Mouse (Mus musculus) lung, embryonic 16.5 days (tissue): ENCODE results near the gene Sept5. TPM values are rescaled to one million over a fixed set of nuclear protein-coding genes. Genes with fewer than 3 reads are reported as not detected.

Experiments
- ATAC-seq: fragments of 200-750 bp; cut with Nextera tagmentation; 2 replicates; pipeline ENCODE4 v1.8.0; 2017; ENCODE audit warnings: low read depth, mild to moderate bottlenecking, moderate library complexity
- H3K27ac ChIP-seq: fragments of 300-500 bp; sonication (generic); 2 replicates; pipeline ENCODE4 v1.5.1; 2014; ENCODE audit warnings: mild to moderate bottlenecking, control low read depth, low read length
- H3K27me3 ChIP-seq: fragments of 300-500 bp; sonication (generic); 2 replicates; pipeline ENCODE4 v1.6.1; 2014; ENCODE audit warnings: low read depth, low read length, mixed read lengths; ENCODE audit not compliant: control insufficient read depth, insufficient read depth
- H3K36me3 ChIP-seq: fragments of 300-500 bp; sonication (generic); 2 replicates; pipeline ENCODE4 v1.6.1; 2014; ENCODE audit warnings: low read length; ENCODE audit not compliant: control insufficient read depth, insufficient read depth
- H3K4me1 ChIP-seq: fragments of 300-500 bp; sonication (generic); replicated peaks from 2 replicates; pipeline ENCODE4 v1.6.1; 2014; ENCODE audit warnings: low read length, mixed read lengths; ENCODE audit not compliant: control insufficient read depth, insufficient read depth
- H3K4me2 ChIP-seq: fragments of 300-500 bp; sonication (generic); 2 replicates; pipeline ENCODE4 v1.6.1; 2014; ENCODE audit warnings: low read depth, low read length, control low read depth
- H3K4me3 ChIP-seq: fragments of 300-500 bp; sonication (generic); 2 replicates; pipeline ENCODE4 v1.5.1; 2014; ENCODE audit warnings: mild to moderate bottlenecking, low read length, control low read depth
- H3K9ac ChIP-seq: fragments of 300-500 bp; sonication (generic); 2 replicates; pipeline ENCODE4 v1.6.1; 2014; ENCODE audit warnings: low read length, control low read depth
- H3K9me3 ChIP-seq: fragments of 300-500 bp; sonication (generic); 2 replicates; pipeline ENCODE4 v1.6.1; 2016; ENCODE audit warnings: low read length; ENCODE audit not compliant: control insufficient read depth
- WGBS: fragments of 180-500 bp; shearing (Covaris S2); extraction: QIAGEN DNeasy Blood & Tissue Kit; methylation state at CpG from one replicate; pipeline ENCODE4 v1.1.7; 2014; 5-methylcytosine and 5-hydroxymethylcytosine counted together
- polyA plus RNA-seq: library from polyadenylated mRNA; unstranded; fragments of >200 nt; fragmentation: Nextera tagmentation; extraction: Ambion mirVana; gene quantifications from 2 replicates; pipeline ENCODE4 v1.2.1, GENCODE M21; 2015

Sept5 gene
- polyA plus RNA-seq, 1 experiment from 2014 or later = 21.1 TPM

DNA sequence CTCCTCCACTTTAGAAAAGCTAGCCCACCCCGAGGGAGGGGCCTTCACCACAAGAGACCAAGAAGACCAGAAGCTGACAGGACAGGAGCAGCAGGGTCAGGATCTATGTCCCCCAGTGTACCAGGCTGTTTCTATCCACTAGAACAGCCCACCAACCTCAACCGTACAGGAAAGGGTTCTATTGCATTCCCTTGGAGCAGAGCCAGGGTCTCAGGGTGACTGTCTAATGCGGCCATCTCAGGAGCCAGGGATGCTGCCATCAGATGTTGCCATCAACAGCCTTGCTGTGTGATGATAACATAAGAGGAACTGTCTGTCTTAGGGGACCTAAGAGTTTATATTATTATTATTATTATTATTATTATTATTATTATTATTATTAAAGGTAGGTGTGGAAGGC, 52.7 kb downstream of the Sept5 start:
- Histone ChIP-seq H3K27me3 (peaks cover 26% of the 10 kb centered on the region), H3K36me3 (no peaks in the 10 kb centered on the region), H3K4me2 (no peak overlapping the region), H3K9me3 (no peaks in the 10 kb centered on the region), H3K9ac (no peak overlapping the region), H3K4me3 (no peak overlapping the region), H3K4me1 (peaks cover 12% of the 10 kb centered on the region), H3K27ac (no peak overlapping the region)
- no peak for ATAC-seq
- 31% methylated on average over 3 of the region's 3 CpGs for WGBS

DNA sequence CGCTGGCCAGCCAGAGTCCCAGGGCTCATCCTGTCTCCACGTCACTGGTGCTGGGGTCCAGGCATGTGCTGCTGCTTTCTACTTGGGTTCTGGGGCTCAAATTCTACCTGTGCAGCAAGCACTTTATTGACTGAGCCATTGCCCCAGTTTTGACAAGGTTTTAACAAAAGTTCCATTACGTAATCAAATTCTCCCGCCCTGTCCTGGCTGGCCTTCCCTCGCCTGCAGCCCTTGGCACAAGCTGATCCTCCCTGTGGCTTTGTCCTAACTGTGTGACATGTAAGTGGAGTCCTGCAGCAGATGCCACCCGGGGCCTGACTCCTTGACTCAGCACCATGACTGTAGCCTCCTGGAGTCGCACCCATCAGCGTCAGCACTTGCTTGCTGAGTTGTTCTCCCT, 55.6 kb downstream of the Sept5 start:
- Histone ChIP-seq H3K27ac (no peak overlapping the region), H3K4me3 (no peak overlapping the region)
- no peak for ATAC-seq

More for the DNA sequence above, 55.6 kb downstream of the Sept5 start:
- WGBS = 56% methylated on average over 8 of the region's 8 CpGs
- Histone ChIP-seq H3K9ac (no peak overlapping the region), H3K4me1 (peaks cover 2% of the 10 kb centered on the region; the same call in 1 of the 2 replicates), H3K4me2 (no peak overlapping the region), H3K36me3 (no peaks in the 10 kb centered on the region), H3K27me3 (no peaks in the 10 kb centered on the region), H3K9me3 (0 out of 2 replicates have a peak, but pooled peaks cover 2% of the 10 kb centered on the region)

Other genes with a start within 250 kb of the Sept5 start
- 22.0 and 22.1 TPM in 2 replicates for gene Txnrd2, start 203.6 kb downstream of the Sept5 start, polyA plus RNA-seq
- gene Comt, start 203.1 kb downstream of the Sept5 start, polyA plus RNA-seq = 124 and 125 TPM in 2 replicates
- 14.1 and 14.3 TPM in 2 replicates for gene Gnb1l, start 131.2 kb downstream of the Sept5 start, polyA plus RNA-seq
- 4.0 and 4.5 TPM in 2 replicates for gene Rtl10, start 131.1 kb downstream of the Sept5 start, polyA plus RNA-seq
- gene Tbx1, start 39.3 kb downstream of the Sept5 start, polyA plus RNA-seq = 5.5 and 6.2 TPM in 2 replicates
- gene Gp1bb, start 7.6 kb downstream of the Sept5 start, polyA plus RNA-seq = 2.0 and 2.2 TPM in 2 replicates
- 3.6 and 4.2 TPM in 2 replicates for gene Gm49601, start 3.5 kb downstream of the Sept5 start, polyA plus RNA-seq
- 130 and 134 TPM in 2 replicates for gene Cldn5, start 146.9 kb upstream of the Sept5 start, polyA plus RNA-seq
- gene Ufd1, start 181.8 kb upstream of the Sept5 start, polyA plus RNA-seq = 89.9 and 91.4 TPM in 2 replicates
- gene Cdc45, start 182.0 kb upstream of the Sept5 start, polyA plus RNA-seq = 48.7 TPM in 2 replicates
- gene 2510002D24Rik, start 206.6 kb upstream of the Sept5 start, polyA plus RNA-seq = 34.5 and 40.4 TPM in 2 replicates
- gene Gm28539, start 206.6 kb upstream of the Sept5 start, polyA plus RNA-seq = not detected in 2 replicates
- gene Mrpl40, start 246.9 kb upstream of the Sept5 start, polyA plus RNA-seq = 82.9 and 84.5 TPM in 2 replicates
- 5.8 and 7.3 TPM in 2 replicates for gene Hira, start 247.1 kb upstream of the Sept5 start, polyA plus RNA-seq